Mouse (Mus musculus): ENCODE measurements around the gene Cdk2. TPM values are rescaled to one million over a fixed set of nuclear protein-coding genes. Genes with fewer than 3 reads are reported as not detected.

Gene Cdk2
- total and polyA plus RNA-seq, 3 experiments = 10.5 to 16.2 (median 12.6) TPM

GRCm38 (mm10) chr10:128703895-128704294 is 936 bp downstream of the Cdk2 start, which contains the start of gene Pmel:
Pmel (plus strand) TSS chr10:128704195.
- no peak for DNase-seq

- peak; percentile 36 for DNase-seq
Measured at GRCm38 (mm10) chr10:128702328-128703007, 2.4 kb downstream of the Cdk2 start.

- DNase-seq = no peak
Measured at GRCm38 (mm10) chr10:128700712-128701111, 4.1 kb downstream of the Cdk2 start.

- DNase-seq = no peak
Measured at GRCm38 (mm10) chr10:128699611-128700010, 5.2 kb downstream of the Cdk2 start.

- no peak for DNase-seq
Measured at GRCm38 (mm10) chr10:128699006-128699405, 5.8 kb downstream of the Cdk2 start.

- DNase-seq = no peak
Measured at GRCm38 (mm10) chr10:128697072-128697725, 7.6 kb downstream of the Cdk2 start.

GRCm38 (mm10) chr10:128695992-128696807 is 8.6 kb downstream of the Cdk2 start, which contains the start of gene Rab5b:
Rab5b (minus strand) TSS chr10:128696264.
- peak; percentile 99 for DNase-seq

- no peak for DNase-seq
Measured at GRCm38 (mm10) chr10:128695411-128695991, 9.3 kb downstream of the Cdk2 start.

GRCm38 (mm10) chr10:128674469-128675008 is 30.3 kb downstream of the Cdk2 start:
- DNase-seq = peak; percentile 38

GRCm38 (mm10) chr10:128673763-128674468 is 30.9 kb downstream of the Cdk2 start, which contains the start of gene Suox:
Suox (minus strand) TSS chr10:128674073.
- peak; percentile 92 for DNase-seq

GRCm38 (mm10) chr10:128671148-128671547 is 33.7 kb downstream of the Cdk2 start:
- no peak for DNase-seq

GRCm38 (mm10) chr10:128668790-128669672 is 35.8 kb downstream of the Cdk2 start:
- peak; percentile 58 for DNase-seq

GRCm38 (mm10) chr10:128665806-128666205 is 39.0 kb downstream of the Cdk2 start:
- no peak for DNase-seq

- no peak for DNase-seq
Measured at GRCm38 (mm10) chr10:128665307-128665706, 39.5 kb downstream of the Cdk2 start.

GRCm38 (mm10) chr10:128664808-128665207 is 40.0 kb downstream of the Cdk2 start:
- DNase-seq = no peak

GRCm38 (mm10) chr10:128663441-128664220 is 41.2 kb downstream of the Cdk2 start:
- DNase-seq = no peak

- no peak for DNase-seq
Measured at GRCm38 (mm10) chr10:128662465-128662864, 42.4 kb downstream of the Cdk2 start.

GRCm38 (mm10) chr10:128659490-128659889 is 45.3 kb downstream of the Cdk2 start:
- DNase-seq = no peak

GRCm38 (mm10) chr10:128657844-128658243 is 47.0 kb downstream of the Cdk2 start:
- no peak for DNase-seq
